Mouse (Mus musculus) ES-E14 (cell line): ENCODE results near the gene Nif3l1. TPM values are rescaled to one million over a fixed set of nuclear protein-coding genes. Genes with fewer than 3 reads are reported as not detected.

Source experiments
- DNase-seq: peaks from one replicate; pipeline ENCODE4 v3.0.0-alpha.2; 2013; ENCODE audit warnings: low read depth, low spot score
- H3K27ac ChIP-seq: 2 replicates; pipeline ENCODE4 v1.5.1; 2012; ENCODE audit warnings: low read depth, mild to moderate bottlenecking, low read length, moderate library complexity, mixed read lengths; ENCODE audit not compliant: poor library complexity, insufficient read depth, severe bottlenecking
- H3K36me3 ChIP-seq: 2 replicates; pipeline ENCODE4 v1.6.1; 2012; ENCODE audit warnings: mild to moderate bottlenecking, low read length, moderate library complexity, mixed read lengths; ENCODE audit not compliant: control insufficient read depth, poor library complexity, insufficient read depth, severe bottlenecking
- H3K4me1 ChIP-seq, 2 experiments: fragments of 150-350 bp in 1 of 2; sonication (generic) in 1 of 2; 2 replicates each; pipeline ENCODE4 v1.6.1; 2012; ENCODE audit warnings: low read length in 2 of 2, mild to moderate bottlenecking in 1 of 2, mixed read lengths in 1 of 2; ENCODE audit not compliant: control insufficient read depth in 2 of 2, insufficient read depth in 2 of 2, poor library complexity in 1 of 2
- H3K4me3 ChIP-seq, 2 experiments: fragments of 150-350 bp in 1 of 2; sonication (generic) in 1 of 2; 2 replicates each; pipeline ENCODE4 v1.5.1; 2012; ENCODE audit warnings: low read length in 2 of 2, low read depth in 1 of 2, mild to moderate bottlenecking in 1 of 2, mixed read lengths in 1 of 2; ENCODE audit not compliant: insufficient read depth in 1 of 2, poor library complexity in 1 of 2, severe bottlenecking in 1 of 2
- H3K9ac ChIP-seq: 2 replicates; pipeline ENCODE4 v1.6.1; 2012; ENCODE audit warnings: low read depth, mild to moderate bottlenecking, low read length, mixed read lengths; ENCODE audit not compliant: poor library complexity, insufficient read depth, severe bottlenecking
- H3K9me3 ChIP-seq: fragments of 150-350 bp; sonication (generic); 2 replicates; pipeline ENCODE4 v1.6.1; 2012; ENCODE audit warnings: low read depth, mild to moderate bottlenecking, low read length; ENCODE audit not compliant: control insufficient read depth, insufficient read depth
- CHD2 ChIP-seq: IDR thresholded peaks from 2 replicates; pipeline ENCODE4 v1.6.1; 2014; ENCODE audit warnings: mild to moderate bottlenecking, low read depth, low read length, inconsistent platforms
- HCFC1 ChIP-seq: IDR thresholded peaks from 2 replicates; pipeline ENCODE4 v1.6.1; 2012; ENCODE audit warnings: low read length, inconsistent platforms, borderline replicate concordance; ENCODE audit not compliant: insufficient read depth
- MAFK ChIP-seq: IDR thresholded peaks from 2 replicates; pipeline ENCODE4 v1.6.1; 2014; ENCODE audit warnings: mild to moderate bottlenecking, low read depth, low read length, inconsistent platforms; ENCODE audit not compliant: insufficient read depth
- ZC3H11A ChIP-seq: IDR thresholded peaks from 2 replicates; pipeline ENCODE4 v1.6.1; 2012; ENCODE audit warnings: low read depth, mild to moderate bottlenecking, inconsistent platforms, low read length, borderline replicate concordance
- ZNF384 ChIP-seq: IDR thresholded peaks from 2 replicates; pipeline ENCODE4 v1.6.1; 2012; ENCODE audit warnings: low read depth, low read length, inconsistent platforms
- in situ Hi-C, 2 experiments: fragments of 600-800 bp; cut with MboI; formaldehyde crosslinking; loops; one replicate each; pipeline ENCODE4 v1.15.1; 2025; ENCODE audit warnings: low sequenced_read_pairs in 2 of 2, inconsistent platforms in 1 of 2; ENCODE audit not compliant: unreplicated experiment in 2 of 2
- total RNA-seq: library from RNA; depleted of rRNA; stranded (reverse); fragments of 300-350 nt; gene quantifications from 2 replicates; pipeline ENCODE4 v1.2.3, GENCODE M21; 2012; rRNA removed

Nif3l1 gene
- total RNA-seq, 1 experiment = 32.7 TPM

DNA sequence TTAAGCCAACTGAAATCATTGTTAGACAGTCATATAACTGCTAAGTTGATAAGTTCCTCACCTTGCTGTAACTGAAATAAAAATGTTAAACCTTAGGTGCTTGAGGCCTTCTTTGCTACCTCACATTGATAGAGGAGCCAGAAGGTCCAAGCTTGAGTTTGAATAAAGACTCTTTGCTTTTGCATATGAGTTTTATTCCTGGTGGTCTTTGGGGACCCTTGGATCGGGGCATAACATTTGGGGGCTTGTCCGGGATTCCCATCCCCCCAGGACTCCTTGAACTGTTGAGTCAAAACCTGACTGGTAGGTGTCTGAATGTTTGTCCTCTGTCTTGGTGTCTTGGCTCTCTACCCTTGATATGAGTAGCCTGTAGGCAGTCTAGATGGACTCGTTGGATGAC lies 62.3 kb downstream of the Nif3l1 start:
- Histone ChIP-seq H3K4me1 (0 out of 4 replicates have a peak, but pooled peaks cover 0 to 2% of the 10 kb centered on the region in 2 experiments), H3K9me3 (peaks cover 29% of the 10 kb centered on the region), H3K27ac (no peak overlapping the region), H3K4me3 (no peak overlapping the region), H3K36me3 (no peaks in the 10 kb centered on the region; the same call in none of the 2 replicates), H3K9ac (no peak overlapping the region)
- TF ChIP-seq HCFC1 (no peak), MAFK (no peak), ZNF384 (no peak), ZC3H11A (no peak), CHD2 (no peak)
- in situ Hi-C loops = no loop called here
- no peak for DNase-seq

Other genes with a start within 250 kb of the Nif3l1 start
- gene Aox4, start 234.8 kb upstream of the Nif3l1 start, total RNA-seq = 0.21 and 0.49 TPM in 2 replicates
- gene Aox2, start 166.8 kb upstream of the Nif3l1 start, total RNA-seq = 0.04 TPM in 1 of 2 replicates, not detected in the other
- gene Bzw1, start 52.3 kb upstream of the Nif3l1 start, total RNA-seq = 101 and 167 TPM in 2 replicates
- 137 and 181 TPM in 2 replicates for gene Clk1, start 21.1 kb upstream of the Nif3l1 start, total RNA-seq
- 30.1 and 48.5 TPM in 2 replicates for gene Ppil3, start 335 bp downstream of the Nif3l1 start, total RNA-seq
- 49.9 and 71.3 TPM in 2 replicates for gene Orc2, start 60.0 kb downstream of the Nif3l1 start, total RNA-seq
- gene Fam126b, start 141.2 kb downstream of the Nif3l1 start, total RNA-seq = 17.6 and 22.7 TPM in 2 replicates
- gene Ndufb3, start 141.2 kb downstream of the Nif3l1 start, total RNA-seq = 120 and 124 TPM in 2 replicates